Mouse (Mus musculus) ES-Bruce4 (cell line): ENCODE results near the gene Itgb8. TPM values are rescaled to one million over a fixed set of nuclear protein-coding genes. Genes with fewer than 3 reads are reported as not detected.

Experiments used
- H3K27ac ChIP-seq: 2 replicates; pipeline ENCODE4 v1.5.1; 2012; ENCODE audit warnings: low read length, inconsistent platforms; ENCODE audit not compliant: insufficient read depth
- H3K27me3 ChIP-seq: 2 replicates; pipeline ENCODE4 v1.6.1; 2012; ENCODE audit warnings: mild to moderate bottlenecking, low read length, inconsistent platforms; ENCODE audit not compliant: control insufficient read depth, poor library complexity, insufficient read depth, severe bottlenecking
- H3K36me3 ChIP-seq: 2 replicates; pipeline ENCODE4 v1.6.1; 2012; ENCODE audit warnings: inconsistent platforms, mild to moderate bottlenecking, low read length, moderate library complexity; ENCODE audit not compliant: control insufficient read depth, poor library complexity, insufficient read depth, severe bottlenecking
- H3K4me1 ChIP-seq: one replicate; pipeline ENCODE4 v1.8.1; 2011; ENCODE audit warnings: low read length; ENCODE audit not compliant: control insufficient read depth, insufficient read depth
- H3K4me3 ChIP-seq: 2 replicates; pipeline ENCODE4 v1.5.1; 2011; ENCODE audit warnings: low read depth, mild to moderate bottlenecking, low read length
- H3K9ac ChIP-seq: 2 replicates; pipeline ENCODE4 v1.6.1; 2012; ENCODE audit warnings: low read depth, mild to moderate bottlenecking, inconsistent platforms; ENCODE audit not compliant: poor library complexity, severe bottlenecking
- H3K9me3 ChIP-seq: replicated peaks from 2 replicates; pipeline ENCODE4 v1.6.1; 2012; ENCODE audit warnings: mild to moderate bottlenecking, low read length, inconsistent platforms; ENCODE audit not compliant: control insufficient read depth, poor library complexity, insufficient read depth, severe bottlenecking
- CTCF ChIP-seq: IDR thresholded peaks from one replicate; pipeline ENCODE4 v1.8.1; 2011; ENCODE audit warnings: low read depth, low read length
- EP300 ChIP-seq: IDR thresholded peaks from 2 replicates; pipeline ENCODE4 v1.6.1; 2011; ENCODE audit warnings: low read depth, low read length; ENCODE audit not compliant: insufficient read depth
- POLR2A ChIP-seq: IDR thresholded peaks from one replicate; pipeline ENCODE4 v1.8.1; 2011; ENCODE audit warnings: low read length; ENCODE audit not compliant: insufficient read depth
- polyA plus RNA-seq: library from polyadenylated mRNA; stranded (reverse); fragments of >200 nt; gene quantifications from 2 replicates; pipeline ENCODE4 v1.2.4, GENCODE M21; 2011; ENCODE audit warnings: low read depth; ENCODE audit not compliant: missing spikeins, insufficient read depth, insufficient read length

Itgb8 gene
- polyA plus RNA-seq, 1 experiment = 1.2 TPM

DNA sequence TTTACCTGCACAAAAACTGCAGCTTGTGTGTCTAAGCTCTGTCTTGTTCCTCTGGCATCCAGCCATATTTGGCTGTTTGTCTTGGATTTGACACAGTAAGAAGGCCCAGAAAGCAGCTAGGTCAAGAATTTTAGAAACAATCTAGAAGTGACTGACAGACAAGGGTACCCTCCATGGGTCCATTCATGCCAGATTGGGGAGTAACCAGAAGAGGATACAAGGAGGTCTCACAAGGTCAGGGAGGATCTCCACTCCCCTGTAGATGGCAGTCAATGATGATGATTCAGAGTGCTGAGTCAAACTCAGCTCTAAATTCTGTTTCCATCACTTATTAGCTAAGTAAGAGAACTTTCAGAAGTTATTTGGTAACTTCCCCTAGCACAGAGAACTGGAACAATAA is 8.2 kb downstream of the Itgb8 start:
- TF ChIP-seq EP300 = no peak
- H3K4me1 ChIP-seq = no peaks in the 10 kb centered on the region

DNA sequence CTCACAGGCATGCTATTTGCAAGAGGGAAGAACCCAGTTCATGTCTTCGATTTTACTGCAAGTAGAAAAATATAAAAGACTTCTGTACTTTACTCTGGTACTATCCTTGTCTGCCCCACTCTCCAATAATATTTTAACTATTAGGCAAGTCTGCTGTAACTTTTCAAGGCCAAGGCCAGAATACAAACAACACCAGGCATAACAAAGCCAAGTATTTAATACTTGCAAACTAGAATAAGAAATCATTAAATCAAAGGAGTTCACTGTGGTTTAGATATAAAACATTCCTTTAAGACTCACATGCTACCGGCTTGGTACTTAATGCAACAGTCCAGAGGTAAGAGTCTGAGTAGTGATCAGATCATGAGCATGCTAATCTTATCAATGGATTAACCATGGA is 9.0 kb downstream of the Itgb8 start:
- H3K9ac ChIP-seq = no peak overlapping the region
- no peak for TF ChIP-seq POLR2A
- TF ChIP-seq EP300 = no peak
- no peak for TF ChIP-seq CTCF
- H3K27ac ChIP-seq = no peak overlapping the region
- no peaks in the 10 kb centered on the region for H3K4me1 ChIP-seq
- H3K9me3 ChIP-seq = no peaks in the 10 kb centered on the region
- no peaks in the 10 kb centered on the region for H3K27me3 ChIP-seq
- no peaks in the 10 kb centered on the region for H3K36me3 ChIP-seq
- H3K4me3 ChIP-seq = no peak overlapping the region

More for the DNA sequence above, 8.2 kb downstream of the Itgb8 start:
- Histone ChIP-seq H3K27ac (no peak overlapping the region), H3K9ac (no peak overlapping the region), H3K27me3 (no peaks in the 10 kb centered on the region), H3K4me3 (no peak overlapping the region), H3K9me3 (no peaks in the 10 kb centered on the region), H3K36me3 (no peaks in the 10 kb centered on the region)

DNA sequence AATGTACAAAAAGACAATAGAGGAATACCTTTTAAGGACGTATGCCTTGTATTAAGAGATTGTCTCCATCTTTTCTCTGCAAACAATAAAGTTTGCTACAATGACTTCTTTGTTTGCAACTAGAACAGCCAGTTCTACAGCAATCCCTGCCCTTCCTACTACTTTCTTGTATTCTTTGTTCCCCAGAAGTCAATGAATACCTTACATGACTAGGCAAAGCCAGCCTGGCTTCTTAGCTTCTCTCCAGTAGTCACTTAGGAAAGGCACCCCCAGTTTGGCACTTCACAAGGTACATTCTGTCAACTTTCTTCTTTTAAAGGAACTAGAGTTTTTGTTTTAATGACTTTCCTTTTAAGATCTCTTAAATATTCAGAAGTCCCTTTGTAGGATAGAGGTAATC is 10.7 kb downstream of the Itgb8 start:
- no peak overlapping the region for H3K4me3 ChIP-seq
- TF ChIP-seq POLR2A (no peak), EP300 (no peak), CTCF (no peak)
- H3K9ac ChIP-seq = no peak overlapping the region
- H3K9me3 ChIP-seq = no peaks in the 10 kb centered on the region
- no peaks in the 10 kb centered on the region for H3K27me3 ChIP-seq
- no peak overlapping the region for H3K27ac ChIP-seq
- H3K4me1 ChIP-seq = no peaks in the 10 kb centered on the region
- H3K36me3 ChIP-seq = no peaks in the 10 kb centered on the region

DNA sequence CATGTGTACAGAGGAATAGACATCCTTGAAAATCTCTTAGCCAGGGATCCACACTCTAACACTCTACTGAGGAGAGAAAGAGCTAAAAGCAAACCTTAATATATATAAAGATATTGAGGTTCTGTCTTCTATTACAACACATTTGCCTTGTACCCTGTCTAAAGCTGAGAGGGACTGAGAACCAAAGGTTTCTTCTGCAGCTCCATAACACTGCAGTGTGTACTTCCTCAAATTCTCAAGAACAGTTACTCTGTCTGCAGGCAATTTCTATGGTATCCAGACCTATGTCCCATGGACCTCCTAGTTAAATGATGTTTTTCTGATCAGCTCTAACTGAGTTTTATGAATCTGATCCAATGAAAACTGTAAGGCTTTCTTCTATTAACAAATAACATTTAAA is 13.9 kb downstream of the Itgb8 start:
- Histone ChIP-seq H3K9me3 (no peaks in the 10 kb centered on the region), H3K4me1 (no peaks in the 10 kb centered on the region), H3K27me3 (no peaks in the 10 kb centered on the region), H3K4me3 (no peak overlapping the region), H3K9ac (no peak overlapping the region), H3K27ac (no peak overlapping the region), H3K36me3 (no peaks in the 10 kb centered on the region)
- TF ChIP-seq EP300 (no peak), CTCF (no peak), POLR2A (no peak)

DNA sequence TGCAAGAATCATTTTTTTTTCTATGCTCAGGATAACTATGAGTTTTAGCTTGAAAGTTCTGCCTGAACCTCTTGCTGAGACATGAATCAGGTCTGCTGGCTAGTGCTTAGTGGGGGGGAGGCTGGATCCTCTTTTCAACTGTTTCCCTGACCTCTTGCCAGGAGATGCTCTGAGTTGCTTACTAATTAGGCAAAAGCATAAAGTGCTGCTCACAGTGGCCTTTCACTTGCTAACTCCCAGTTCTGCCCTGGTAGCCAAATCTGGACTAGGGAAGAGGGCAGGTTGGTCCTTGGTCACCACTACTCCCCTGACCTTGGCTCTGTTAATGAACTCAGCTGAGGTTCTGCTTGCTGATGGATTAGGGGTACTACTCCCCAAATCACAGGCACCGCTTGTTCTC is 19.2 kb downstream of the Itgb8 start:
- Histone ChIP-seq H3K4me1 (no peaks in the 10 kb centered on the region), H3K9ac (no peak overlapping the region), H3K27ac (no peak overlapping the region), H3K36me3 (no peaks in the 10 kb centered on the region), H3K9me3 (no peaks in the 10 kb centered on the region), H3K4me3 (no peak overlapping the region), H3K27me3 (no peaks in the 10 kb centered on the region)
- no peak for TF ChIP-seq EP300
- TF ChIP-seq CTCF = no peak
- TF ChIP-seq POLR2A = no peak

DNA sequence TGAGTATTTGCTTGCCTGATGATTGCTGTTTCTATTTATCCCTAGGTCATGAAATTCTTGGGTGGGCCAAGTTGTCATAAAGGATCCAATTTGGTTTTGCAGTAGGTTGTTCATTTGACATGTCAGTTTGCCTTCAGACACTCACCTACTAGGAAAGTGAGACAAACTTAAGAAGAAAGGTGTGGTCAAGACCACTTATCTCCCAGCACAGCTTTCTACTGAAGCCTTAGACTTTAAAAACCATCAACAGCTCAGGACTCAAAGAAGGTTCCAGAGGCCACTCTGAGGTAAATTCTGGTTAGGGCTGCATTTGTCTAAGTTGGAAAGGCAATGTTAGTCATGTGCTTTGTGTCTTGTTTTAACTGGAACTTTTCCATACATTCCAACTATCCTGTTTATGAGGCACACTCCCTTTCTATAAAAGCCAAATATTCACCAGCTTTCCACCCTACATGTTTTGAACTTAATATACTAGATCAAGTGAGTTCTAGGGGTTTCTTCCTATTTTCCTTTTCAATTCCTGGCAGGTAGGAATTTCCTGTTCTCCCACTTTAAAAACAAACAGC is 20.8 kb downstream of the Itgb8 start:
- Histone ChIP-seq H3K27me3 (no peaks in the 10 kb centered on the region), H3K9me3 (no peaks in the 10 kb centered on the region), H3K36me3 (no peaks in the 10 kb centered on the region), H3K4me3 (no peak overlapping the region), H3K9ac (no peak overlapping the region), H3K27ac (no peak overlapping the region), H3K4me1 (no peaks in the 10 kb centered on the region)
- TF ChIP-seq CTCF (no peak), POLR2A (no peak), EP300 (no peak)
